Mouse (Mus musculus) CD8-positive naive resting alpha-beta T cell, adult 2 months (primary cell): Measurements from ENCODE around the gene Nlrp1b.

Source experiments
- DNase-seq, 2 experiments: peaks; one replicate each; pipeline ENCODE4 v3.0.0; 2022; ENCODE audit warnings: low read depth in 2 of 2, low spot score in 2 of 2

The Nlrp1b gene

GRCm38 (mm10) chr11:71230684-71231480 lies at the start of gene Nlrp1b:
Gene Nlrp1b, minus strand, starts transcription at chr11:71230733.
- no peak for DNase-seq

GRCm38 (mm10) chr11:71261036-71261435 lies 30.5 kb upstream of the Nlrp1b start:
- no peak for DNase-seq

GRCm38 (mm10) chr11:71251333-71251732 lies 20.8 kb upstream of the Nlrp1b start:
- no peak for DNase-seq

GRCm38 (mm10) chr11:71224614-71225013 lies 5.9 kb downstream of the Nlrp1b start:
- DNase-seq = no peak

- DNase-seq = peak; percentile 4 to 17
These were observed 27.8 kb downstream of the Nlrp1b start for GRCm38 (mm10) chr11:71202703-71203102.

GRCm38 (mm10) chr11:71199349-71199748 lies 31.2 kb downstream of the Nlrp1b start:
- DNase-seq = no peak

GRCm38 (mm10) chr11:71169633-71170032 lies 60.9 kb downstream of the Nlrp1b start:
- DNase-seq = no peak

GRCm38 (mm10) chr11:71164139-71164538 lies 66.4 kb downstream of the Nlrp1b start:
- DNase-seq = no peak

GRCm38 (mm10) chr11:71159439-71160136 lies 70.9 kb downstream of the Nlrp1b start:
- no peak for DNase-seq

GRCm38 (mm10) chr11:71155272-71155671 lies 75.3 kb downstream of the Nlrp1b start:
- no peak for DNase-seq

GRCm38 (mm10) chr11:71144661-71145060 lies 85.9 kb downstream of the Nlrp1b start, which contains the start of gene Nlrp1a:
Gene Nlrp1a, minus strand, starts transcription at chr11:71144704.
- no peak for DNase-seq

GRCm38 (mm10) chr11:71142031-71142430 lies 88.5 kb downstream of the Nlrp1b start:
- no peak for DNase-seq

- no peak for DNase-seq
These were observed 123.4 kb downstream of the Nlrp1b start for GRCm38 (mm10) chr11:71107128-71107527.

GRCm38 (mm10) chr11:71106261-71107021 lies 124.1 kb downstream of the Nlrp1b start:
- no peak for DNase-seq

- DNase-seq = no peak
These were observed 126.6 kb downstream of the Nlrp1b start for GRCm38 (mm10) chr11:71103931-71104330.
